Mouse (Mus musculus) kidney, embryonic 14.5 days (tissue): ENCODE measurements at regions not wholly inside any gene's neighbourhood (a gene's known extent, or its start where the extent isn't known, plus 50 kb on each side); places are given as distances from the start of the nearest gene placed in this dataset.

Source experiments
- ATAC-seq: fragments of 200-750 bp; cut with Nextera tagmentation; 2 replicates; pipeline ENCODE4 v1.8.0; 2017; ENCODE audit warnings: moderate number of reproducible peaks, mild to moderate bottlenecking, moderate TSS enrichment, moderate library complexity; ENCODE audit not compliant: low FRiP score, low TSS enrichment
- H3K27ac ChIP-seq: fragments of 300-500 bp; sonication (generic); 2 replicates; pipeline ENCODE4 v1.5.1; 2014; ENCODE audit warnings: low read depth, mild to moderate bottlenecking, low read length, moderate library complexity, mixed read lengths
- H3K27me3 ChIP-seq: fragments of 300-500 bp; sonication (generic); 2 replicates; pipeline ENCODE4 v1.6.1; 2014; ENCODE audit warnings: mild to moderate bottlenecking, low read length; ENCODE audit not compliant: control insufficient read depth, insufficient read depth
- H3K36me3 ChIP-seq: fragments of 300-500 bp; sonication (generic); 2 replicates; pipeline ENCODE4 v1.6.1; 2014; ENCODE audit warnings: low read length, mixed read lengths; ENCODE audit not compliant: control insufficient read depth, insufficient read depth
- H3K4me1 ChIP-seq: fragments of 300-500 bp; sonication (generic); 2 replicates; pipeline ENCODE4 v1.6.1; 2014; ENCODE audit warnings: low read length, mixed read lengths; ENCODE audit not compliant: control insufficient read depth, insufficient read depth
- H3K4me2 ChIP-seq: fragments of 300-500 bp; sonication (generic); replicated peaks from 2 replicates; pipeline ENCODE4 v1.6.1; 2014; ENCODE audit warnings: low read depth, mild to moderate bottlenecking, low read length
- H3K4me3 ChIP-seq: fragments of 300-500 bp; sonication (generic); 2 replicates; pipeline ENCODE4 v1.5.1; 2014; ENCODE audit warnings: mild to moderate bottlenecking, low read length
- H3K9ac ChIP-seq: fragments of 300-500 bp; sonication (generic); 2 replicates; pipeline ENCODE4 v1.6.1; 2014; ENCODE audit warnings: low read depth, mild to moderate bottlenecking, low read length, moderate library complexity
- H3K9me3 ChIP-seq: fragments of 300-500 bp; sonication (generic); 2 replicates; pipeline ENCODE4 v1.6.1; 2016; ENCODE audit warnings: low read length; ENCODE audit not compliant: control insufficient read depth
- WGBS: fragments of 180-500 bp; shearing (Covaris S2); extraction: QIAGEN DNeasy Blood & Tissue Kit; methylation state at CpG from one replicate; pipeline ENCODE4 v1.1.7; 2014; 5-methylcytosine and 5-hydroxymethylcytosine counted together

GRCm38 (mm10) chr12:16130605-16131004 is 313.9 kb upstream of the Trib2 start:
- H3K4me2 ChIP-seq = no peak overlapping the region
- WGBS = 64% methylated on average over 1 of the region's 1 CpGs
- ATAC-seq = no peak

GRCm38 (mm10) chr12:16129923-16130322 is 313.2 kb upstream of the Trib2 start:
- H3K36me3 ChIP-seq = no peaks in the 10 kb centered on the region
- no peak for ATAC-seq
- 91% methylated on average over 3 of the region's 3 CpGs for WGBS

More at GRCm38 (mm10) chr12:16130605-16131004, 313.9 kb upstream of the Trib2 start:
- Histone ChIP-seq H3K9me3 (no peaks in the 10 kb centered on the region), H3K4me1 (no peaks in the 10 kb centered on the region), H3K9ac (no peak overlapping the region), H3K27me3 (no peaks in the 10 kb centered on the region), H3K36me3 (no peaks in the 10 kb centered on the region), H3K4me3 (no peak overlapping the region), H3K27ac (no peak overlapping the region)

GRCm38 (mm10) chr12:16129243-16129642 is 312.5 kb upstream of the Trib2 start:
- H3K4me3 ChIP-seq = no peak overlapping the region
- no peaks in the 10 kb centered on the region for H3K36me3 ChIP-seq
- no peak overlapping the region for H3K27ac ChIP-seq
- ATAC-seq = no peak
- no peak overlapping the region for H3K9ac ChIP-seq
- no peaks in the 10 kb centered on the region for H3K9me3 ChIP-seq
- no peaks in the 10 kb centered on the region for H3K4me1 ChIP-seq
- H3K4me2 ChIP-seq = no peak overlapping the region
- 73% methylated on average over 3 of the region's 3 CpGs for WGBS
- no peaks in the 10 kb centered on the region for H3K27me3 ChIP-seq

More at GRCm38 (mm10) chr12:16129923-16130322, 313.2 kb upstream of the Trib2 start:
- no peak overlapping the region for H3K27ac ChIP-seq
- no peaks in the 10 kb centered on the region for H3K9me3 ChIP-seq
- H3K27me3 ChIP-seq = no peaks in the 10 kb centered on the region
- H3K4me3 ChIP-seq = no peak overlapping the region
- H3K4me2 ChIP-seq = no peak overlapping the region
- H3K4me1 ChIP-seq = no peaks in the 10 kb centered on the region
- H3K9ac ChIP-seq = no peak overlapping the region

GRCm38 (mm10) chr12:16124906-16125305 is 308.2 kb upstream of the Trib2 start:
- Histone ChIP-seq H3K4me3 (no peak overlapping the region), H3K4me2 (no peak overlapping the region), H3K27me3 (no peaks in the 10 kb centered on the region), H3K9ac (no peak overlapping the region), H3K4me1 (no peaks in the 10 kb centered on the region), H3K9me3 (no peaks in the 10 kb centered on the region), H3K36me3 (no peaks in the 10 kb centered on the region), H3K27ac (no peak overlapping the region)
- 88% methylated on average over 2 of the region's 2 CpGs for WGBS
- ATAC-seq = no peak

GRCm38 (mm10) chr12:16122353-16123127 is 305.8 kb upstream of the Trib2 start:
- ATAC-seq = no peak
- no peaks in the 10 kb centered on the region for H3K4me1 ChIP-seq
- H3K36me3 ChIP-seq = no peaks in the 10 kb centered on the region
- no peak overlapping the region for H3K27ac ChIP-seq
- H3K27me3 ChIP-seq = no peaks in the 10 kb centered on the region
- no peaks in the 10 kb centered on the region for H3K9me3 ChIP-seq
- H3K4me3 ChIP-seq = no peak overlapping the region
- WGBS = 64% methylated on average over 2 of the region's 2 CpGs
- H3K9ac ChIP-seq = no peak overlapping the region
- no peak overlapping the region for H3K4me2 ChIP-seq

- Histone ChIP-seq H3K4me2 (no peak overlapping the region), H3K27me3 (no peaks in the 10 kb centered on the region), H3K9me3 (no peaks in the 10 kb centered on the region), H3K27ac (no peak overlapping the region), H3K36me3 (no peaks in the 10 kb centered on the region), H3K4me1 (no peaks in the 10 kb centered on the region), H3K4me3 (no peak overlapping the region), H3K9ac (no peak overlapping the region)
- no peak for ATAC-seq
- WGBS = 73% methylated on average over 6 of the region's 6 CpGs
Observed at GRCm38 (mm10) chr12:16121787-16122186, 305.1 kb upstream of the Trib2 start.

- Histone ChIP-seq H3K27ac (no peak overlapping the region), H3K4me3 (no peak overlapping the region), H3K27me3 (no peaks in the 10 kb centered on the region), H3K4me2 (no peak overlapping the region), H3K36me3 (no peaks in the 10 kb centered on the region), H3K9me3 (no peaks in the 10 kb centered on the region), H3K9ac (no peak overlapping the region), H3K4me1 (no peaks in the 10 kb centered on the region)
- ATAC-seq = no peak
Observed at GRCm38 (mm10) chr12:16118710-16119109, 302.0 kb upstream of the Trib2 start.

- Histone ChIP-seq H3K27ac (no peak overlapping the region), H3K4me1 (no peaks in the 10 kb centered on the region), H3K4me2 (no peak overlapping the region), H3K27me3 (no peaks in the 10 kb centered on the region), H3K9me3 (no peaks in the 10 kb centered on the region), H3K9ac (no peak overlapping the region), H3K36me3 (no peaks in the 10 kb centered on the region), H3K4me3 (no peak overlapping the region)
- 84% methylated on average over 7 of the region's 7 CpGs for WGBS
- no peak for ATAC-seq
Observed at GRCm38 (mm10) chr12:16106946-16107345, 290.2 kb upstream of the Trib2 start.

- no peaks in the 10 kb centered on the region for H3K27me3 ChIP-seq
- WGBS = 94% methylated on average over 7 of the region's 7 CpGs
- H3K27ac ChIP-seq = no peak overlapping the region
- no peak overlapping the region for H3K4me3 ChIP-seq
- no peaks in the 10 kb centered on the region for H3K36me3 ChIP-seq
- H3K4me1 ChIP-seq = no peaks in the 10 kb centered on the region
- no peak overlapping the region for H3K9ac ChIP-seq
- H3K9me3 ChIP-seq = no peaks in the 10 kb centered on the region
- no peak for ATAC-seq
- H3K4me2 ChIP-seq = no peak overlapping the region
Observed at GRCm38 (mm10) chr12:16098840-16099239, 282.1 kb upstream of the Trib2 start.
